Mouse (Mus musculus) left cerebral cortex, postnatal 10 days (tissue): ENCODE results near the gene Fcf1. TPM values are rescaled to one million over a fixed set of nuclear protein-coding genes. Genes with fewer than 3 reads are reported as not detected.

Experiments used
- DNase-seq, 2 experiments: peaks; one replicate each; pipeline ENCODE4 v3.0.0; 2021 to 2022; ENCODE audit warnings: low spot score in 2 of 2, mixed read lengths in 1 of 2; ENCODE audit errors: extremely low spot score in 1 of 2
- intact Hi-C: fragments of 180-260 bp; cut with DNase I; formaldehyde crosslinking; loops from one replicate; pipeline ENCODE4 v1.15.1; 2025
- total RNA-seq, 2 experiments: library from RNA; stranded (reverse); gene quantifications; 2 replicates each; pipeline ENCODE4 v1.2.3; 2021

The Fcf1 gene
- total RNA-seq, 2 experiments from 2014 or later = 33.3 to 34.0 TPM

GRCm38 (mm10) chr12:84956317-84956716, 14.4 kb upstream of the Fcf1 start:
- intact Hi-C loops = no loop called here
- no peak for DNase-seq

GRCm38 (mm10) chr12:84958794-84959356, 11.8 kb upstream of the Fcf1 start:
- intact Hi-C loops = no loop called here
- DNase-seq = no peak

- DNase-seq = no peak
- intact Hi-C loops = no loop called here
These were observed 8.1 kb upstream of the Fcf1 start for GRCm38 (mm10) chr12:84962606-84963005.

GRCm38 (mm10) chr12:84968831-84969655, 1.7 kb upstream of the Fcf1 start:
- intact Hi-C loops = no loop called here
- no peak for DNase-seq

GRCm38 (mm10) chr12:84969656-84970427, 855 bp upstream of the Fcf1 start:
- intact Hi-C loops = no loop called here
- no peak for DNase-seq

DNA sequence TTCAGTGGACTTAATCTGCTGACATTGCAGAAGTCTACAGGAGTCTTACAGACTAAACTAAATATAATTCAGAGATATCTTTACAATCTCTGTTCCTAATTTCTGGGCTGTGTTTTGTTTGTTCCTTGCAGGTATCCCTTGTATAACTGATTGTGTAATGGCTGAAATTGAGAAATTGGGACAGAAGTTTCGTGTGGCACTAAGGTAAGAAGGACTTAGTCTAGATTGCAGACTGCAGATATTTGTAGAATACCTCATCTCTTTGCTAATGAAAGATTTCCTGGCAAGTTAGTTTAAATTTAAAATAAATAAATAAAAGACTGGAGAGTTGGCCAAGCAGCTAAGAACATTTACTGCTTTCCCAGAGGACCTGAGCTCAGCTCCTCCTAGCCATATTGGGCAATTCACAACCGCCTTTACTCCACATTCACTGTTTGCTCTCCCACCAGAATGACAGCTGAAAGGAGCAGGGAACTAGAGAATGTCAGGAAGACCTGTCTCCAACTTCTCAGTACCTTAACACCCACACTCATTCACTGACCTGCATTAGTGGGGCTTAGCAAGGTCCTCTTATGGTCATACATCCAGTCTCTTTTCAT, 8.7 kb downstream of the Fcf1 start:
- intact Hi-C loops = loop anchor here (5.0 kb wide), 1 partner anchor 42 kb away; no protein-coding TSS in a partner anchor
- no peak for DNase-seq

DNA sequence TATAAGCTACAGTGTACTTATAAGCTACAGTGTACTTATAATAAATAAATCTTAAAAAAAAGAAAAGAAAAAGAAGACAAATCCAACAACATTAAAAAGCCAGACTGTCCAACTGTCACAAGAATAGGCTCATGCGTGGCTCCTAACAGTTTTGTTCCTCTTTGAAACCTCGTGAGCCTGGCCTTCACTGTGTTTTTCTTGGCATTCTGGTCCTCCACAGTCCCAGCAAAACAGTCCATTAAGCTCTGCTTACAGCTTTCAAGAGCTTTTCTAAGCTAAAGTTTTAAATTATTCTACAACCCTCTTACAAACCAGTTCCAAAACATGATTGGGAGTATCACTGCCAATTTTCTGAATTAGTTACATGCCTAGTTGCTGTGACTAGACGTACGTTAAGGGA, 18.8 kb downstream of the Fcf1 start:
- no peak for DNase-seq
- intact Hi-C loops = no loop called here

GRCm38 (mm10) chr12:84995112-84995761, 24.5 kb downstream of the Fcf1 start:
- DNase-seq = no peak
- intact Hi-C loops = no loop called here

DNA sequence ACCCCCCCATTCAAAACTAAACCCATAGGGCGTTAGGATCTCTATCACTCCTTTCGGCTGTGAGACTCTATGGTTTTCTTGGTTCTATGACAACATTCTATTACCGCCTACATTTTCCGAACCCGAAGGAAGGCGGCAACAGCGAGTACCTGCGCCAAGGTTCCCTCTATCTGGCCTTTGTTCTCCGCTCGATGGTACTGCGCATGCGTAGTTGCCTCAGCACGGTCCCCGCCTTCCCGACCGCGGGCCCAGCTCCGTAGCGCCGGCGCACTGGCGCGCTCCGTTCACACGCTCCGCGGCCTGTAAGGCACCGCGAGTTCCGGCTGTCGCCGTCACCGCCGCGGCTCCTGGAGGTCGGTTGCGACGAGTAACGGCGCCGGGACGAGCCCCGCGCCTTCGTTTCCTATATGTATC, 25.4 kb downstream of the Fcf1 start, which contains the start of gene Ylpm1:
Gene Ylpm1 (plus strand): TSS at position 239 of the 414 bp plus-strand sequence.
- intact Hi-C loops = no loop called here

DNA sequence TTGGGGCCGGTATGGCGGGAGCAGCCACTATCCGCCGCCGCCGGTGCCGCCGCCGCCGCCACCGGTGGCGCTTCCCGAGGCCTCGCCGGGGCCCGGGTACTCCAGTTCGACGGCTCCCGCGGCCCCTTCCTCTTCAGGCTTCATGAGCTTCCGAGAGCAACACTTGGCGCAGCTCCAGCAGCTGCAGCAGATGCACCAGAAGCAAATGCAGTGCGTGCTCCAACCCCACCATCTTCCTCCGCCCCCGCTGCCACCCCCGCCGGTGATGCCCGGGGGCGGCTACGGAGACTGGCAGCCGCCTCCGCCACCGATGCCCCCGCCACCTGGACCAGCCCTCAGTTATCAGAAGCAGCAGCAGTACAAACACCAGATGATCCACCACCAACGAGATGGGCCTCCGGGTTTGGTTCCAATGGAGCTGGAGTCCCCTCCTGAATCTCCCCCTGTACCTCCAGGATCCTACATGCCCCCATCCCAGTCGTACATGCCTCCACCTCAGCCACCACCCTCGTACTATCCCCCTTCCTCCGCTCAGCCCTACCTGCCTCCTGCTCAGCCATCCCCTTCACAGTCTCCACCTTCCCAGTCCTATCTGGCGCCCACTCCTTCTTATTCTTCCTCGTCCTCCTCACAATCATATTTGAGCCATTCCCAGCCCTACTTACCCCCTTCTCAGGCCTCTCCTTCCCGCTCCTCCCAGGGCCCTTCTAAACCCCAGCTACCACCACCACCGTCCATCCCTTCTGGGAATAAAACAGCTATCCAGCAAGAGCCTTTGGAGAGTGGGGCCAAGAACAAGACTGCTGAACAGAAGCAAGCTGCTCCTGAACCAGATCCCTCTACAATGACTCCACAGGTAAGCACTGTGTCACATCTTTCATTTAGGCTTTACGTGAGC, 26.1 kb downstream of the Fcf1 start:
- peak; percentile 54 to 85 for DNase-seq
- intact Hi-C loops = no loop called here

More for the DNA sequence above, 25.4 kb downstream of the Fcf1 start, which contains the start of gene Ylpm1:
- DNase-seq = peak; percentile 98 to 99

- intact Hi-C loops = no loop called here
- no peak for DNase-seq
These were observed 28.4 kb downstream of the Fcf1 start for GRCm38 (mm10) chr12:84999053-84999452.

- intact Hi-C loops = no loop called here
- no peak for DNase-seq
These were observed 35.5 kb downstream of the Fcf1 start for GRCm38 (mm10) chr12:85006206-85006605.

DNA sequence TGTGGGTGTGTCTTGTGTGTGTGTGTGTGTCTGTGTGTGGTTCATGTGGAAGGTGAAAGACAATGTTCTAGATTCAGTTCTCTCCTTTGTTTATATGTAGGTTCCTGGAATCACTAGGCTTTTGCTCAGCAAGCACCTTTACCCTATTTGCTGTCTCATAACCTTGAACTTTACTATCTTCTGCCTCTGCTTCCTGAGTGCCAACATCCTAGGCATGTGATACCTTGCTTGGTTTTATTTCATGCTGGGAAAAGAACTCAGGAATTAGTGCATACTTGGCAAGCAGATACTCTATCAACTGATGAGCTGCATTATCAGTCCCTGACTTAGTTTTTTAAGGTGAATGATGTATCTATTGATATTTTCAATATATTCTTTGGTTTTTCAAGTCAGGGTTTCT, 36.3 kb downstream of the Fcf1 start:
- intact Hi-C loops = no loop called here
- DNase-seq = no peak

DNA sequence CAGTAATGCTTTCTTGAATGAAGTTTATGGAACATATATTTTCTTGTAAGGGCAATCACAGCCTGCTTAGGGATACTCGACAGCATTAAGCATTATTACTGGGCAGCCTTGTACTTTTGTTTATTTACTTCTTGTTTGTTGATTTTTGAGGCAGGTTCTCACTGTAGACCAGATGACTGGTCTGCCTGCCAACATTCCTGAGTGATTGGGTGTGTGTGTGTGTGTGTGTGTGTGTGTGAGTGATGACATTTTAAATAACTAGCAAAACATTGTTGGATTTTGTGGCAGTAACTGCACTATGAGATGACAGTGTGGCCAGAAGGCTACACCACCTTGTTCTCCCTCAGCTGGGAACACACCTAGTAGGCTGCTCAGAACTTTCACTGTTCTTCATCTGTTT, 39.1 kb downstream of the Fcf1 start:
- DNase-seq = no peak
- intact Hi-C loops = no loop called here

- DNase-seq = no peak
- intact Hi-C loops = no loop called here
These were observed 39.8 kb downstream of the Fcf1 start for GRCm38 (mm10) chr12:85010541-85010940.

DNA sequence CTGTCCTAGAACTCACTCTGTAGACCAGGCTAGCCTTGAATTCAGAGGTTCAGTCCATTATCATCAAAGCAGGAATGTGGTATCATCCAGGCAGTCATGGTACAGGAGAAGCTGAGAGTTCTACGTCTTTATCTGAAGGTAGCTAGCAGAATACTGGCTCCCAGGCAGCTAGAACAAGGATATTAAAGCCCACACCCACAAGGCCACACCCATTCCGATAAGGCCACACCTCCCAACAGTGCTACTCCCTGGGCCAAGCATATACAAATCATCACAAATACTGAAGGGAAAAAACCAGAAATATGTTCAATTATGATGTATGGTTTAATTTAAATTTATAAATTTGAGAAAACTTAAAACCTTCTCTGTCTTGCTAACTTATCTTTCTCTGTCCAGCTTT, 41.5 kb downstream of the Fcf1 start:
- no peak for DNase-seq
- intact Hi-C loops = no loop called here

- intact Hi-C loops = no loop called here
- no peak for DNase-seq
These were observed 51.4 kb downstream of the Fcf1 start for GRCm38 (mm10) chr12:85022071-85022470.

GRCm38 (mm10) chr12:85032710-85033109, 62.0 kb downstream of the Fcf1 start:
- peak; percentile 13 to 23 for DNase-seq
- intact Hi-C loops = no loop called here
